Mouse (Mus musculus) stomach, embryonic 16.5 days (tissue): ENCODE data around the gene Dlg1. TPM values are rescaled to one million over a fixed set of nuclear protein-coding genes. Genes with fewer than 3 reads are reported as not detected.

Source experiments
- ATAC-seq: fragments of 200-750 bp; cut with Nextera tagmentation; 2 replicates; pipeline ENCODE4 v1.8.0; 2017; ENCODE audit warnings: moderate number of reproducible peaks, moderate TSS enrichment; ENCODE audit not compliant: insufficient read depth, low FRiP score
- H3K27ac ChIP-seq: fragments of 300-500 bp; sonication (generic); 2 replicates; pipeline ENCODE4 v1.5.1; 2014; ENCODE audit warnings: low read length
- H3K27me3 ChIP-seq: fragments of 300-500 bp; sonication (generic); 2 replicates; pipeline ENCODE4 v1.6.1; 2014; ENCODE audit warnings: low read length, control low read depth, mixed read lengths; ENCODE audit not compliant: control insufficient read depth, insufficient read depth
- H3K36me3 ChIP-seq: fragments of 300-500 bp; sonication (generic); 2 replicates; pipeline ENCODE4 v1.6.1; 2014; ENCODE audit warnings: low read length; ENCODE audit not compliant: control insufficient read depth, insufficient read depth
- H3K4me1 ChIP-seq: fragments of 300-500 bp; sonication (generic); 2 replicates; pipeline ENCODE4 v1.6.1; 2014; ENCODE audit warnings: low read length, control low read depth, mixed read lengths; ENCODE audit not compliant: control insufficient read depth, insufficient read depth
- H3K4me2 ChIP-seq: fragments of 300-500 bp; sonication (generic); 2 replicates; pipeline ENCODE4 v1.6.1; 2014; ENCODE audit warnings: low read depth, low read length, mixed read lengths
- H3K4me3 ChIP-seq: fragments of 300-500 bp; sonication (generic); replicated peaks from 2 replicates; pipeline ENCODE4 v1.5.1; 2014; ENCODE audit warnings: mild to moderate bottlenecking, low read length
- H3K9ac ChIP-seq: fragments of 300-500 bp; sonication (generic); 2 replicates; pipeline ENCODE4 v1.6.1; 2014; ENCODE audit warnings: low read length
- H3K9me3 ChIP-seq: fragments of 300-500 bp; sonication (generic); replicated peaks from 2 replicates; pipeline ENCODE4 v1.6.1; 2016; ENCODE audit warnings: low read length, control low read depth; ENCODE audit not compliant: control insufficient read depth
- WGBS: fragments of 180-500 bp; shearing (Covaris S2); extraction: QIAGEN DNeasy Blood & Tissue Kit; methylation state at CpG from one replicate; pipeline ENCODE4 v1.1.7; 2014; 5-methylcytosine and 5-hydroxymethylcytosine counted together
- polyA plus RNA-seq: library from polyadenylated mRNA; unstranded; fragments of >200 nt; fragmentation: Nextera tagmentation; extraction: Ambion mirVana; gene quantifications from 2 replicates; pipeline ENCODE4 v1.2.1, GENCODE M21; 2015

The Dlg1 gene
- polyA plus RNA-seq, 1 experiment from 2014 or later = 26.6 TPM

GRCm38 (mm10) chr16:31908959-31909358, 245.7 kb downstream of the Dlg1 start:
- Histone ChIP-seq H3K9ac (no peak overlapping the region), H3K4me1 (no peaks in the 10 kb centered on the region), H3K4me3 (no peak overlapping the region), H3K27ac (no peak overlapping the region), H3K9me3 (no peaks in the 10 kb centered on the region), H3K4me2 (no peak overlapping the region), H3K36me3 (no peaks in the 10 kb centered on the region), H3K27me3 (no peaks in the 10 kb centered on the region; the same call in 1 of the 2 replicates)
- no peak for ATAC-seq
- 66% methylated on average over 11 of the region's 11 CpGs for WGBS

- no peak overlapping the region for H3K27ac ChIP-seq
- H3K4me1 ChIP-seq = no peaks in the 10 kb centered on the region
- no peak for ATAC-seq
- no peak overlapping the region for H3K9ac ChIP-seq
- H3K4me3 ChIP-seq = no peak overlapping the region
- no peaks in the 10 kb centered on the region for H3K9me3 ChIP-seq
- H3K36me3 ChIP-seq = no peaks in the 10 kb centered on the region
- H3K4me2 ChIP-seq = no peak overlapping the region
- no peaks in the 10 kb centered on the region; the same call in 1 of the 2 replicates for H3K27me3 ChIP-seq
- WGBS = 45% methylated on average over 10 of the region's 10 CpGs
Measured at GRCm38 (mm10) chr16:31910281-31910847, 247.1 kb downstream of the Dlg1 start.

GRCm38 (mm10) chr16:31917776-31918175, 254.5 kb downstream of the Dlg1 start:
- ATAC-seq = peak; percentile 47; the same call in 1 of the 2 replicates
- no peaks in the 10 kb centered on the region for H3K27me3 ChIP-seq
- 56% methylated on average over 11 of the region's 11 CpGs for WGBS
- H3K4me2 ChIP-seq = peak overlapping the region; percentile 55; the same call in 1 of the 2 replicates
- H3K27ac ChIP-seq = no peak overlapping the region
- no peaks in the 10 kb centered on the region for H3K9me3 ChIP-seq
- peak overlapping the region; percentile 61 for H3K9ac ChIP-seq
- 0 out of 2 replicates have a peak, but pooled peaks cover 3% of the 10 kb centered on the region for H3K4me1 ChIP-seq
- H3K36me3 ChIP-seq = no peaks in the 10 kb centered on the region
- H3K4me3 ChIP-seq = no peak overlapping the region

- Histone ChIP-seq H3K27ac (no peak overlapping the region), H3K27me3 (no peaks in the 10 kb centered on the region), H3K4me2 (peak overlapping the region; percentile 55), H3K9me3 (no peaks in the 10 kb centered on the region), H3K9ac (peak overlapping the region; percentile 61), H3K4me1 (0 out of 2 replicates have a peak, but pooled peaks cover 3% of the 10 kb centered on the region), H3K4me3 (0 out of 2 replicates have a peak overlapping the region, but pooled peaks have one; percentile 17), H3K36me3 (no peaks in the 10 kb centered on the region)
- ATAC-seq = no peak; the same call in 1 of the 2 replicates
- WGBS = 3% methylated on average over 14 of the region's 14 CpGs
Measured at GRCm38 (mm10) chr16:31918248-31918724, 255.0 kb downstream of the Dlg1 start.

- Histone ChIP-seq H3K9ac (no peak overlapping the region), H3K4me3 (no peak overlapping the region), H3K36me3 (no peaks in the 10 kb centered on the region), H3K4me1 (no peaks in the 10 kb centered on the region), H3K27ac (no peak overlapping the region), H3K27me3 (no peaks in the 10 kb centered on the region), H3K4me2 (no peak overlapping the region), H3K9me3 (no peaks in the 10 kb centered on the region)
- ATAC-seq = no peak
- 75% methylated on average over 6 of the region's 6 CpGs for WGBS
Measured at GRCm38 (mm10) chr16:31924368-31924767, 261.1 kb downstream of the Dlg1 start.

Other genes with a start within 250 kb of the Dlg1 start
- gene Bdh1, start 241.2 kb upstream of the Dlg1 start, polyA plus RNA-seq = 82.0 and 98.2 TPM in 2 replicates
- 4.8 and 6.1 TPM in 2 replicates for gene Meltf, start 215.4 kb downstream of the Dlg1 start, polyA plus RNA-seq